Mouse (Mus musculus): ENCODE data around the gene Meaf6.

- TF ChIP-seq POLR2A (IDR thresholded peaks at IDR 0.05; ENCODE audit: low read depth, low read length) (no peak), CTCF (IDR thresholded peaks at IDR 0.05; ENCODE audit: extremely low read depth, insufficient read length, insufficient replicate concordance, low read depth, low read length) (no peak)
These were observed 77.8 kb downstream of the Meaf6 start for GRCm38 (mm10) chr4:125162701-125163100.
